Mouse (Mus musculus): ENCODE measurements around the gene Zfr.

- TF ChIP-seq TAL1 (IDR thresholded peaks at IDR 0.05; ENCODE audit: low read length) (no peak), GATA1 (IDR thresholded peaks at IDR 0.05; ENCODE audit: low read length) (no peak)
Measured at GRCm38 (mm10) chr15:12090981-12091669, 26.5 kb upstream of the Zfr start.

All from erythroblast, embryonic 14.5 days (primary cell).